Mouse (Mus musculus): ENCODE results near the gene Map3k7cl. TPM values are rescaled to one million over a fixed set of nuclear protein-coding genes. Genes with fewer than 3 reads are reported as not detected.
A peak's percentile ranks its signal among the peaks of the same experiment; 100 is the strongest.

Map3k7cl gene
- total RNA-seq, 2 experiments from 2014 or later = 0.34 to 0.42 TPM

GRCm38 (mm10) chr16:87568241-87568640, 15.1 kb downstream of the Map3k7cl start:
- intact Hi-C loops (cut with DNase I) = no loop called here
- DNase-seq (ENCODE audit: extremely low spot score in 1 of 2, low spot score in 2 of 2) = no peak
- H3K4me3 ChIP-seq = peak overlapping the region; percentile 14; the same call in 1 of the 2 replicates
- no peak overlapping the region for H3K27ac ChIP-seq
- no peak for TF ChIP-seq CTCF (IDR thresholded peaks at IDR 0.05)

- no peak for TF ChIP-seq CTCF (IDR thresholded peaks at IDR 0.05)
- no peak overlapping the region for H3K27ac ChIP-seq
- intact Hi-C loops (cut with DNase I) = no loop called here
- no peak for DNase-seq (ENCODE audit: extremely low spot score in 1 of 2, low spot score in 2 of 2)
- H3K4me3 ChIP-seq = no peak overlapping the region
Observed at GRCm38 (mm10) chr16:87569576-87570105, 16.5 kb downstream of the Map3k7cl start.

GRCm38 (mm10) chr16:87570334-87570733, 17.2 kb downstream of the Map3k7cl start:
- DNase-seq (ENCODE audit: extremely low spot score in 1 of 2, low spot score in 2 of 2) = no peak
- no peak for TF ChIP-seq CTCF (IDR thresholded peaks at IDR 0.05)
- intact Hi-C loops (cut with DNase I) = no loop called here

GRCm38 (mm10) chr16:87573409-87573808, 20.3 kb downstream of the Map3k7cl start:
- intact Hi-C loops (cut with DNase I) = no loop called here
- Histone ChIP-seq H3K27ac (no peak overlapping the region), H3K4me3 (no peak overlapping the region)
- TF ChIP-seq CTCF (IDR thresholded peaks at IDR 0.05) = no peak
- no peak for DNase-seq (ENCODE audit: extremely low spot score in 1 of 2, low spot score in 2 of 2)

More at GRCm38 (mm10) chr16:87570334-87570733, 17.2 kb downstream of the Map3k7cl start:
- H3K4me3 ChIP-seq = no peak overlapping the region
- H3K27ac ChIP-seq = no peak overlapping the region

- intact Hi-C loops (cut with DNase I) = no loop called here
- no peak for TF ChIP-seq CTCF (IDR thresholded peaks at IDR 0.05)
Observed at GRCm38 (mm10) chr16:87574160-87574559, 21.0 kb downstream of the Map3k7cl start.

GRCm38 (mm10) chr16:87575600-87575999, 22.5 kb downstream of the Map3k7cl start:
- no peak for DNase-seq (ENCODE audit: extremely low spot score in 1 of 2, low spot score in 2 of 2)
- no peak overlapping the region for H3K27ac ChIP-seq
- no peak overlapping the region for H3K4me3 ChIP-seq
- TF ChIP-seq CTCF (IDR thresholded peaks at IDR 0.05) = no peak
- intact Hi-C loops (cut with DNase I) = no loop called here

More at GRCm38 (mm10) chr16:87574160-87574559, 21.0 kb downstream of the Map3k7cl start:
- DNase-seq (ENCODE audit: extremely low spot score in 1 of 2, low spot score in 2 of 2) = no peak
- Histone ChIP-seq H3K27ac (no peak overlapping the region), H3K4me3 (no peak overlapping the region)

DNA sequence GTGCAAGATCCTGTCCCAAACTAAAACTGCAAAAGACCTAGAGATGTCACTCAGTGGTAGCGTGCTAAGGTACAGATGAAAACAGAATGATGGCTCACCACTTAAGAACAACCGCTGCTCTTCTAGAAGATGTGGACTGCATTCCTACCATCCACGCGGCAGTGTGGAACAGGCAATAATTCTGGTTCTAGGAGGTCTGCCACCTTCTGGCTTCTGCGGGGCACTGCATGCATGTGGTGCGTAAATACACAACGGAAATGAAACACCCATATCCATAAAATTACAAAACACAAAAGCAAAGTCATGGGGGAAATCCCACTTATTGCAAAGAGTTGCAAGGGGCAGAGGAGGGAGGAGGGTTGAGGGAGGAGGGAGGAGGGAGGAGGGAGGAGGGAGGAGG, 25.8 kb downstream of the Map3k7cl start:
- no peak for DNase-seq (ENCODE audit: extremely low spot score in 1 of 2, low spot score in 2 of 2)
- H3K27ac ChIP-seq = no peak overlapping the region
- intact Hi-C loops (cut with DNase I) = no loop called here
- no peak overlapping the region for H3K4me3 ChIP-seq
- TF ChIP-seq CTCF (IDR thresholded peaks at IDR 0.05) = peak; percentile 15

DNA sequence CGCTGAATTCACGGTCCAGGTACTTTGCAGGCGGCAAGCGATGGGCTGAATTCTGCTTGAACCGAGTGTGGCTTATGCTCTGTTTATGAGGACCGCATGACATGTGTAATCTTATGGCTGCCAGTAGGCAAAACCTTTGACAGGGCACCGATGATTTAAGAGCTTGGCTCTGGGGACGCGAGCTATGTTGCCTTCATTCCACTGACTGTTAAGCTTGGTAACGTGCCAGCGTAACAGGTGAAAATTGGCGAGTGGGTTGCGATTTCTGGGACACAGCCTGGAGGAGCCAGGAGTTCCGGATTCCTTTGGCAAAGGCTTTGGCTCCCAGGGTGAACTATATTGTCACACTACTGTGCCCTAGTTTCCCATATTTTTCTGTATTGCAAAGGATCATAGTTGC, 26.3 kb downstream of the Map3k7cl start:
- no peak for TF ChIP-seq CTCF (IDR thresholded peaks at IDR 0.05)
- no peak for DNase-seq (ENCODE audit: extremely low spot score in 1 of 2, low spot score in 2 of 2)
- intact Hi-C loops (cut with DNase I) = no loop called here
- Histone ChIP-seq H3K4me3 (no peak overlapping the region), H3K27ac (no peak overlapping the region)

GRCm38 (mm10) chr16:87582776-87583175, 29.6 kb downstream of the Map3k7cl start:
- H3K4me3 ChIP-seq = no peak overlapping the region
- no peak for DNase-seq (ENCODE audit: extremely low spot score in 1 of 2, low spot score in 2 of 2)
- TF ChIP-seq CTCF (IDR thresholded peaks at IDR 0.05) = no peak
- H3K27ac ChIP-seq = no peak overlapping the region
- intact Hi-C loops (cut with DNase I) = no loop called here

- Histone ChIP-seq H3K27ac (no peak overlapping the region), H3K4me3 (no peak overlapping the region)
- intact Hi-C loops (cut with DNase I) = loop anchor here (1.0 kb wide), 1 partner anchor 171 kb away; no protein-coding TSS in a partner anchor
- DNase-seq (ENCODE audit: extremely low spot score in 1 of 2, low spot score in 2 of 2) = no peak
- peak; percentile 56 for TF ChIP-seq CTCF (IDR thresholded peaks at IDR 0.05)
Observed at GRCm38 (mm10) chr16:87584618-87585017, 31.5 kb downstream of the Map3k7cl start.

DNA sequence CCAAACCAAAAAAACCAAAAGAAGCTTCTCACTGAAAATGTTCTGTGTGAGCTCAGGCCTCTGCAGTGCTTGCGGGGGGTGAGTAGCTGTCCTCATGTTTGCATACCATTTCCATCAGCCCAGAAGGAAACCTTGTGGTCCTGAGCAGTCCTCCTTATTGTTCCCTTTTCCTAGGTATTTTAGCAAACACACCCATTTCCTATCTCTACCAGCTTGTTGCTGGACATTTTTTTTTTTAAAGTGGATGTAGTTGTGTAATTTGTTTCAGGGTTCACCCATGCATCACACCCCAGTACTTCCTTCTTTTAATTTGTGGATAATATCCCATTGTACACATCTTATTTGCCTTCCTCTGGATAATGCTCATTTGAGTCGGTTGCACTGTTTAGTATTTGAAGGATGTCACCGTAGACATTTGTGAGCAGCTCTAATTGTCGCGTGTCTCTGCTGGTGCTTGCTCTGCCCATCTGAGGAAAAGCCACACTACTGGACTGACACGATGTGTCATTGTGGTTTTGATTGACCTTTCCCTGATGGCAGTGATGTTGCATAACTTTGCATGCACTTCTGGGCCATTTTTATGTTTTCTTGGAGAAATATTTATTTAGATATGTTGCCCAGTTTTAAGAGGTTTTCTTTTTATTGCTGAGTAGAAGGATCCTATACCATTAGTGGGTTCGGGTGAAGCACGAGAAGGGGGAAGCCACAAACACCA, 32.6 kb downstream of the Map3k7cl start:
- intact Hi-C loops (cut with DNase I) = no loop called here
- Histone ChIP-seq H3K4me3 (no peak overlapping the region), H3K27ac (no peak overlapping the region)
- no peak for TF ChIP-seq CTCF (IDR thresholded peaks at IDR 0.05)
- DNase-seq (ENCODE audit: extremely low spot score in 1 of 2, low spot score in 2 of 2) = no peak

GRCm38 (mm10) chr16:87587843-87588242, 34.7 kb downstream of the Map3k7cl start:
- no peak for DNase-seq (ENCODE audit: extremely low spot score in 1 of 2, low spot score in 2 of 2)
- TF ChIP-seq CTCF (IDR thresholded peaks at IDR 0.05) = no peak
- Histone ChIP-seq H3K27ac (no peak overlapping the region), H3K4me3 (no peak overlapping the region)
- intact Hi-C loops (cut with DNase I) = no loop called here

DNA sequence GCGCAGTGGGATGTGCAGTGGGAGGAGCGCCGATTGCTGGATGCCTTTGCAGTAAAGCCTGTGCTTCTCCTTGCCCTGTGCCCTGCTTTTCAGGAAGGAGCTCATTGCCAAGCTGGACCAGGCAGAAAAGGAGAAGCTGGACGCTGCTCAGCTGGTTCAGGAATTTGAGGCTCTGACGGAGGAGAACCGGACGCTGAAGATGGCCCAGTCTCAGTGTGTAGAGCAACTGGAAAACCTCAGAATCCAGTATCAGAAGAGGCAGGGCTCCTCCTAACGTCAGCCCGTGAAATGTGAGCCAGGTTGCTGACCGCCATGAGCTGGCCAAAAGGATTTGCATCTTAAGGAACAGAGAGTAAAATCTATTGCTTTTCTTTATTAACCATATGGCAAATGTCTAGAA, 41.0 kb downstream of the Map3k7cl start:
- Histone ChIP-seq H3K4me3 (no peak overlapping the region), H3K27ac (no peak overlapping the region)
- TF ChIP-seq CTCF (IDR thresholded peaks at IDR 0.05) = no peak
- DNase-seq (ENCODE audit: extremely low spot score in 1 of 2, low spot score in 2 of 2) = no peak
- intact Hi-C loops (cut with DNase I) = no loop called here

All from left cerebral cortex, adult 2 months (tissue).